Mouse (Mus musculus): ENCODE results near the gene Fap.

Gene Fap

GRCm38 (mm10) chr2:62562661-62563485, 11.0 kb downstream of the Fap start:
- no peak for TF ChIP-seq GATA4 (IDR thresholded peaks at IDR 0.05; ENCODE audit: insufficient replicate concordance, low read length)

DNA sequence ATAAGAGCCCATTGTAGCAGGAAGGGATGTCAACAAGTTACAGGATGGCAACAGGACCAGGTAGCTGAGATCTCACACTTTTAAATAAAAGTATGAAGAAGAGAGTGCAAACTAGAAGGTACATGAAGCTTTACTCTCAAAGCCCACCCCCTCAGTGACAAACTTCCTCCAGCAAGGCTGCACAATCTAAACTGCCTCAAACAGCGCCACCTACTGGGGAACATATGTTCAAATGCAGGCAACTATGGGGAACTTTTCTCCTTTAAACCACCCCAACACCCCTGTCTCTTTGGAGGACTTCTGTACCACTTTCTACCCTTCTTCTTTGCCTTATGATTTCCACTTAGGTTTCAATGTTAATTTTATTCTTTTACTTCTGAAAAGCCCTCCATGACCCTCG, 16.5 kb downstream of the Fap start:
- TF ChIP-seq GATA4 (IDR thresholded peaks at IDR 0.05; ENCODE audit: insufficient replicate concordance, low read length), result no peak

GRCm38 (mm10) chr2:62556349-62556748, 17.5 kb downstream of the Fap start:
- no peak for TF ChIP-seq GATA4 (IDR thresholded peaks at IDR 0.05; ENCODE audit: insufficient replicate concordance, low read length)

DNA sequence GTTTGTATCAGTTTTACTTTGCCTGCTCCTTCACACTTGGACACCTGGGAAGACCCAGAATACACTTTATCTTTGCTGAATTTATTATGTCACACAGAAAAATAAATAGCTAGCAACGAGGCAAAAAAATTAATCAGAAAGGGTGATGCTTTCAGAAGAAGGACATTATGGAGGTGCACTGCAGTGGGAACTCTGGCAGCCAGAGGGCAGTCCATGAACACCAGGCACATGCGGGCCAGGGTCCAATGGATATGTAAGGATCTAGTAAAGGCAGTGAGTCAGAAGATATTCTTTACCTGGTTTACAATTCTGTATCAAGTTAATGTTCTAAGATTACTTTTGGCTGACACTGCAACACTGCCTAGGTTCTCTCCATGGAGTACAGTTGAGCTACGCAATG, 24.2 kb downstream of the Fap start:
- no peak for TF ChIP-seq GATA4 (IDR thresholded peaks at IDR 0.05; ENCODE audit: insufficient replicate concordance, low read length)

- no peak for TF ChIP-seq GATA4 (IDR thresholded peaks at IDR 0.05; ENCODE audit: insufficient replicate concordance, low read length)
These were observed 24.7 kb downstream of the Fap start for GRCm38 (mm10) chr2:62549131-62549530.

DNA sequence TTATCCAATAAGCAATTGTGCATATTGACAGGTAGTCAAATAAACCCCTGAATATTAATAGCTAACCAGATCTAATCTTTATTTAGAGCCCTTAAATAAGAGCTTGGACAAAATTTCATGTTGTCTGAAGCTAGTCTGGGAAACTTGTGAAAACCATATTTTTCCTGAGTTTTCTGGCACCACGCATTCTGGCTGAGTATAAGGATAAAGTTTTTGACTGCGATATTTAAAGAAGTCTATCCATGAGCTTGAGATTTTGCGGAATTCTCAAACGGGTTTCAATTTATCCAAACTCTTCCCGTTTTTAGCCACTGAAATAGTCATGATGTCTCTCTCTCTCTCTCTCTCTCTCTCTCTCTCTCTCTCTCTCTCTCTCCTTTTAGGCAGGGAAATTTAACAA, 25.8 kb downstream of the Fap start:
- no peak for TF ChIP-seq GATA4 (IDR thresholded peaks at IDR 0.05; ENCODE audit: insufficient replicate concordance, low read length)

GRCm38 (mm10) chr2:62535483-62535882, 38.4 kb downstream of the Fap start:
- no peak for TF ChIP-seq GATA4 (IDR thresholded peaks at IDR 0.05; ENCODE audit: insufficient replicate concordance, low read length)

DNA sequence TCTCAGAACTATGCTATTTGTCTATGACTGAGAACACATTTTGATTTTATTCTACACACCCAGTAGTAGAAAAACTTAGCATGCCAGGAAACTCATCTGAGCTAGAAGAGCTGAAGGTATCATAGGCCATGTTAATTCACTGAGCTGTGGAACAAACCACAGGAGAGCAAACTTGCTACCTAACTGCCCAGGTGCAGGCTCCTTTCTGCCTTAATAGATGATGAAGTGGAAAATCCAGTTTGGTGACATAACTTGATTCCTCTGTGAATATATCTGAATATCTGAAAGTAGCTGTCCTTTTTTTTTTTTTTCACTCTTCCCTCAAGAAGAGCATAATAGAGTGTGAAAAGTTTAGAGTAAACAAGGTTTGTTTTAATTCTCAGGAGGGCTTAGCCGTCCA, 42.8 kb downstream of the Fap start:
- no peak for TF ChIP-seq GATA4 (IDR thresholded peaks at IDR 0.05; ENCODE audit: insufficient replicate concordance, low read length)

- TF ChIP-seq GATA4 (IDR thresholded peaks at IDR 0.05; ENCODE audit: insufficient replicate concordance, low read length), result no peak
These were observed 47.5 kb downstream of the Fap start for GRCm38 (mm10) chr2:62526399-62526798.

GRCm38 (mm10) chr2:62517790-62518189, 56.1 kb downstream of the Fap start:
- no peak for TF ChIP-seq GATA4 (IDR thresholded peaks at IDR 0.05; ENCODE audit: insufficient replicate concordance, low read length)

GRCm38 (mm10) chr2:62514477-62514876, 59.4 kb downstream of the Fap start:
- no peak for TF ChIP-seq GATA4 (IDR thresholded peaks at IDR 0.05; ENCODE audit: insufficient replicate concordance, low read length)

DNA sequence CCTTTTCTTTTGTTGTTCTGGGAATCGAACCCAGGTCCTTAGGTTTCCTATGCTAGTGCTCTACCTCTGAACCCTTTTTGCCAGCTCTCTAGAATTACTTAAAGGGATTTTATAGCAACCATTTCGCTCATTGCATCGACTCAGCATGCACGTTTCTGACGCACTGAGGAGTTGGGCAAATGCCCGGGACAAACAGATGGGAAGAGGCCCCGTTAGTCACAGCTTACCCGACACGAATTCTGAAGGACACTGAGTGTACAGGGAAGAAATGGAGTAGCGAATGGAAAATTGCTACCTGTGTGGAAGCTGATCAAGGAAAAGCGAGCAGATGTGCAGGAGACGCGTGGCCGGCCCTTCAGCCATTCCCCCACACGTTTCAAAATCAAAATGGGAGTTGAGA, 60.4 kb downstream of the Fap start:
- no peak for TF ChIP-seq GATA4 (IDR thresholded peaks at IDR 0.05; ENCODE audit: insufficient replicate concordance, low read length)

- no peak for TF ChIP-seq GATA4 (IDR thresholded peaks at IDR 0.05; ENCODE audit: insufficient replicate concordance, low read length)
These were observed 66.7 kb downstream of the Fap start for GRCm38 (mm10) chr2:62507130-62507529.

DNA sequence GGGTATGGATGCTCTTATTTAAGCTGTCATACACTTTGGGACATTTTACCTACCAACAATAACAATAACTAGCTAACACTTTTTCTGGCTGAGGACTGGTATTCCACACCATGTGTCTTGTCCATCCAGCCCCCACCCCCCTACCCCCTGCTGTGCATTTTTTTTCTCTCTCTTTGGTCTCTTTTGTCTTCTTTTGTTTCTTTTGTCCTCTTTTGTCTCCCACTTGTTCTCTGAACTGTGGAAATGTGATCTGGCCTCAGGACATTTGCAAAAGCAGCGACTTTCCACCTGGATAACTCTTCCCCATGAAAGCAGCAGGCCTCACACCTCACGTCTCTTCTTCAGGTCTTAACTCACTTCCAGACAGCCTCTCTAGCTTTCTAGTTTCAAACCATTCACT, 67.4 kb downstream of the Fap start:
- TF ChIP-seq GATA4 (IDR thresholded peaks at IDR 0.05; ENCODE audit: insufficient replicate concordance, low read length), result no peak

DNA sequence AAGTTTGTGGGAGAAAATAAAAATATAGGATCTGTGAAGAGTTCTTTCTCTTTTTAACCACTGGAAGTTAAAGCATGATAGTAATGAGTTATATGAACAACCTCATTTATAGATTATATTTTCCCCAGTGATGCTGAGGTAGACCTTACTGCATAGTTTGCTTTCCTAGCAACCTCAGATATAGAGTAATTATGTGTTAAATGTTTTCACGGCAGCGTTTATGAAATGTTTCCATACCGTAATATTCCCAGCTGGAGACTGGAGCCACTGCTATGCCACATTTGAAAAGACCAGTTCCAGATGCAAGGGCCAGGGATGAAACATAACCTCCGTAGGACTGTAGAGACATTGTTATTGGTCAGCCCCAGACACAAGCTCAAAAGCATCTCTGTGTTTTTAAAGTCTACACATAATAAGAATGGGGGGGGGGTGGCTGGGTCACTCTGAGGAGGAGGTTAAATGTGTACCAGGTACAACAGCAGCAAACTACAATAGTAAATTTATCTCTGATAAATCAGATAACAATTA, 69.5 kb downstream of the Fap start:
- no peak for TF ChIP-seq GATA4 (IDR thresholded peaks at IDR 0.05; ENCODE audit: insufficient replicate concordance, low read length)

DNA sequence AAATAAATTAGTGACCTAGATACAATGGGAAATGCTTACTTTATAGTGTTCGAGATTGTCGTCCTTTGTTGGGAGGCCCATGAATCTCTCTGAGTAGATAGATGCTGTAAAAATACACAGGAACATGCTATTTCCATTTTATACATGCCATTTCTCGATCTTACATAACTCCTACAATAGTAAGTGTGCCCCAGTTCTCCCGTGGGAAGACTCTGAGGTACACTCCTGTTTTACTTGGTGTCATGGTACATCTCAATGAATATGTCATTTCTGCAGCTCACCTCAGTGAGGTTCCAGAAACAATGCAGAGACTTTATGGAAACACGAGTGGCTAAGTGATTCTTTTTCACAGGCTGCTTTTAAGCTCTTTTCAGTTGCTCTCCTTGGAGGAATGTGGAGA, 70.5 kb downstream of the Fap start:
- TF ChIP-seq GATA4 (IDR thresholded peaks at IDR 0.05; ENCODE audit: insufficient replicate concordance, low read length), result no peak

- TF ChIP-seq GATA4 (IDR thresholded peaks at IDR 0.05; ENCODE audit: insufficient replicate concordance, low read length), result no peak
These were observed 71.4 kb downstream of the Fap start for GRCm38 (mm10) chr2:62502516-62502915.
